Mouse (Mus musculus) E14TG2a.4 (cell line): ENCODE measurements around the gene Plgrkt.

Experiments
- H3K27me3 ChIP-seq: 2 replicates; pipeline ENCODE4 v1.6.1; 2014; ENCODE audit warnings: low read length, control low read depth; ENCODE audit not compliant: insufficient read depth
- H3K36me3 ChIP-seq: 2 replicates; pipeline ENCODE4 v1.6.1; 2014; ENCODE audit warnings: low read length, control low read depth; ENCODE audit not compliant: insufficient read depth
- H3K4me1 ChIP-seq: replicated peaks from 2 replicates; pipeline ENCODE4 v1.6.1; 2014; ENCODE audit warnings: low read depth, low read length, control low read depth
- H3K4me3 ChIP-seq: replicated peaks from 2 replicates; pipeline ENCODE4 v1.5.1; 2014; ENCODE audit warnings: mild to moderate bottlenecking, low read length
- H3K9me3 ChIP-seq: 2 replicates; pipeline ENCODE4 v1.6.1; 2014; ENCODE audit warnings: low read length, control low read depth
- CTCF ChIP-seq: conservative IDR thresholded peaks from 2 replicates; pipeline ENCODE4 v1.5.1; 2014; ENCODE audit warnings: low read length
- NANOG ChIP-seq: IDR thresholded peaks from 2 replicates; pipeline ENCODE4 v1.6.1; 2014; ENCODE audit warnings: borderline replicate concordance, low read length, mixed read lengths
- POU5F1 ChIP-seq: IDR thresholded peaks from 2 replicates; pipeline ENCODE4 v1.6.1; 2014; ENCODE audit warnings: low read length, borderline replicate concordance

Gene Plgrkt

DNA sequence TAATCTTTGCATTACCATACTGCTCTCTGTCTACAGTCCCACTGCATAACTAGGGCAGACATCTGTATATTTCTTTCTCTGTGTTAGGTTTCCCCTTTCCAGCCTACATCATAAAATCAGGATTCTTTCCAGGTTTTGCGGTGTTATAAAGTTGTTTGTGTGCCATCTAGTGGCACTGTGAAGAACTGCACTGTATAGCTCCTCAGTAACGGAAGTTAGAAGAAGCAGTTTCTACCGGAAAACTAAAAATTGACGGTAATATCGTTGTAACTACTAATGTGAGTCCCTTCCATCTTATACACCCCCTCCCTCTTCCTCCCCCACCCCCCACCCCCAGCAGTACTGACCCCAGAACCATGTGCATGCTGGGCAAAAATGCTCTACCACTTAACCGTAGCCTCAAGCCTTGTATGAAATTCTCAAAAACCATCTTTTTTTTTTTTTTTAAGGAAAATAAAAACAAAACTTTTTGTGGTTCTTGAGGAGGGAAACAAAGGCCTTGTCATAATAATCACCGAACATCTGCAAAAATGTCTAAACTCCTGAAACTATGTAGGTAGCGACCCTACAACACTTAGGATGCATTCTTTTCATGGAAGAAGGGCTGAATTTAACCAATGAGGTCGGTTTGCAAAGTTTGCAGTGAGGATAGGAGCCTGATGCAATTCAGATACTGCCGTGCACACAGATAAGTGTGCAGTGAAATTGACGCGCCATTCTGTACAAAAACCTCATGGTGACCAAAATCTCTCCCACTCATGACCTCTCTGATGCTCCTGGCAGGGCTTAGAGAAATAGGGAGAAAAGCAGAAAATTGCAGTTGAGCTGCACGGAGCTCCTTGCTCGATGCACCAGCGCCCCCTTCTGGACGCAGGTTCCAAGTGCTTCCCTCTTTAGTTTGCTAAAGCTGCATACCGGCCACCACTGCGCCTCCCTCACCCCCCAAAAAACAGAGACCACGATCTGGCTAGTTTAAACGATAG is 12.0 kb downstream of the Plgrkt start:
- TF ChIP-seq CTCF (peak; percentile 87), NANOG (no peak)
- H3K36me3 ChIP-seq: no peaks in the 10 kb centered on the region
- no peak overlapping the region; the same call in 1 of the 2 replicates for H3K4me3 ChIP-seq
- no peaks in the 10 kb centered on the region for H3K27me3 ChIP-seq
- H3K9me3 ChIP-seq: no peaks in the 10 kb centered on the region
- peaks cover 29% of the 10 kb centered on the region for H3K4me1 ChIP-seq

DNA sequence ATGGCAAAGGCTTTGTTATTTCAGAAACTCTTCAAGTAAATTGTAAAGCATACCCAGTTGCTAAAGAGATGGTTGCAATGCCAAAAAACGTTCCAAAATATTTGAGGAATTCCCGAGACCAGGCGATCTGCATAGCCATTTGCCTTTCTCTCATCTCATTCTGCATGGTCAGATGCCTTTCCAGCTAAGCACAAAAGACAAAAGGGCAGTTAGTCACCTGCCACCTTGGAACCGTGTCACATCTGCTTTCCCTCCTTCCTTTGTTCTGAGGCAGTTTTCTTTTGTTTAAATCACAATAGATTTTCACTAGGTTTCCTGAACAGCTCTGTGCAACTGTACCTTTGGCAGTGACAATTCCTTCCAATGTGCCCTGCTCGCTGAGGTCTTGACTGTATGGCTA is 16.2 kb downstream of the Plgrkt start:
- H3K36me3 ChIP-seq: no peaks in the 10 kb centered on the region
- no peak for TF ChIP-seq POU5F1
- no peak for TF ChIP-seq NANOG
- TF ChIP-seq CTCF: no peak
- no peak overlapping the region for H3K4me3 ChIP-seq

GRCm38 (mm10) chr19:29345636-29346035 is 21.6 kb downstream of the Plgrkt start:
- Histone ChIP-seq H3K36me3 (no peaks in the 10 kb centered on the region), H3K4me1 (peaks cover 8% of the 10 kb centered on the region), H3K9me3 (no peaks in the 10 kb centered on the region), H3K27me3 (no peaks in the 10 kb centered on the region), H3K4me3 (no peak overlapping the region)
- no peak for TF ChIP-seq CTCF

More for the DNA sequence above, 16.2 kb downstream of the Plgrkt start:
- Histone ChIP-seq H3K27me3 (no peaks in the 10 kb centered on the region), H3K4me1 (peaks cover 25% of the 10 kb centered on the region), H3K9me3 (no peaks in the 10 kb centered on the region)

GRCm38 (mm10) chr19:29344868-29345267 is 22.3 kb downstream of the Plgrkt start:
- Histone ChIP-seq H3K4me3 (no peak overlapping the region), H3K4me1 (0 out of 2 replicates have a peak, but pooled peaks cover under 1% of the 10 kb centered on the region), H3K9me3 (no peaks in the 10 kb centered on the region), H3K27me3 (no peaks in the 10 kb centered on the region), H3K36me3 (no peaks in the 10 kb centered on the region)
- no peak for TF ChIP-seq CTCF
- TF ChIP-seq POU5F1: no peak
- TF ChIP-seq NANOG: no peak

GRCm38 (mm10) chr19:29342281-29342680 is 24.9 kb downstream of the Plgrkt start:
- H3K4me1 ChIP-seq: no peaks in the 10 kb centered on the region
- no peak overlapping the region for H3K4me3 ChIP-seq
- H3K27me3 ChIP-seq: peaks cover 2% of the 10 kb centered on the region; the same call in 1 of the 2 replicates
- H3K9me3 ChIP-seq: no peaks in the 10 kb centered on the region
- H3K36me3 ChIP-seq: no peaks in the 10 kb centered on the region
- TF ChIP-seq NANOG (no peak), CTCF (no peak), POU5F1 (no peak)

- Histone ChIP-seq H3K9me3 (no peaks in the 10 kb centered on the region), H3K4me1 (no peaks in the 10 kb centered on the region), H3K36me3 (no peaks in the 10 kb centered on the region), H3K27me3 (peaks cover 2% of the 10 kb centered on the region; the same call in 1 of the 2 replicates), H3K4me3 (no peak overlapping the region)
- TF ChIP-seq POU5F1 (no peak), CTCF (no peak), NANOG (no peak)
Measured at GRCm38 (mm10) chr19:29341029-29341428, 26.2 kb downstream of the Plgrkt start.

GRCm38 (mm10) chr19:29336624-29337023 is 30.6 kb downstream of the Plgrkt start:
- TF ChIP-seq NANOG (no peak), CTCF (no peak), POU5F1 (no peak)
- Histone ChIP-seq H3K27me3 (peaks cover 10% of the 10 kb centered on the region), H3K36me3 (no peaks in the 10 kb centered on the region), H3K4me3 (no peak overlapping the region), H3K9me3 (no peaks in the 10 kb centered on the region), H3K4me1 (peaks cover 16% of the 10 kb centered on the region)

GRCm38 (mm10) chr19:29334068-29334745 is 33.0 kb downstream of the Plgrkt start, which contains the start of gene Rln1:
TSS of gene Rln1 (minus strand) at chr19:29334670.
- Histone ChIP-seq H3K9me3 (no peaks in the 10 kb centered on the region), H3K4me1 (peaks cover 16% of the 10 kb centered on the region), H3K36me3 (no peaks in the 10 kb centered on the region), H3K4me3 (peak within 1 kb of the TSS; percentile 72), H3K27me3 (peaks cover 8% of the 10 kb centered on the region)
- no peak for TF ChIP-seq NANOG
- TF ChIP-seq POU5F1: no peak
- TF ChIP-seq CTCF: no peak
